Mouse (Mus musculus) liver, embryonic 11.5 days (tissue): ENCODE measurements around the gene Samd11. TPM values are rescaled to one million over a fixed set of nuclear protein-coding genes. Genes with fewer than 3 reads are reported as not detected.

Experiments used
- ATAC-seq: fragments of 200-750 bp; cut with Nextera tagmentation; replicated peaks from 2 replicates; pipeline ENCODE4 v1.8.0; 2017; ENCODE audit warnings: moderate number of reproducible peaks, mild to moderate bottlenecking, moderate TSS enrichment, moderate library complexity; ENCODE audit not compliant: low FRiP score
- DNase-seq: peaks from one replicate; pipeline ENCODE4 v3.0.0-alpha.2; 2017; ENCODE audit warnings: low spot score
- H3K27ac ChIP-seq: fragments of 300-500 bp; sonication (generic); 2 replicates; pipeline ENCODE4 v1.5.1; 2014; ENCODE audit warnings: mild to moderate bottlenecking, low read depth, low read length, control low read depth
- H3K27me3 ChIP-seq: fragments of 300-500 bp; sonication (generic); replicated peaks from 2 replicates; pipeline ENCODE4 v1.6.1; 2014; ENCODE audit warnings: low read length, mixed read lengths; ENCODE audit not compliant: control insufficient read depth, insufficient read depth
- H3K36me3 ChIP-seq: fragments of 300-500 bp; sonication (generic); 2 replicates; pipeline ENCODE4 v1.6.1; 2014; ENCODE audit warnings: mild to moderate bottlenecking, low read length, moderate library complexity, mixed read lengths; ENCODE audit not compliant: control insufficient read depth, insufficient read depth
- H3K4me1 ChIP-seq: fragments of 300-500 bp; sonication (generic); replicated peaks from 2 replicates; pipeline ENCODE4 v1.6.1; 2014; ENCODE audit warnings: low read length, mixed read lengths; ENCODE audit not compliant: control insufficient read depth, insufficient read depth
- H3K4me2 ChIP-seq: fragments of 300-500 bp; sonication (generic); 2 replicates; pipeline ENCODE4 v1.6.1; 2014; ENCODE audit warnings: mild to moderate bottlenecking, control low read depth, moderate library complexity
- H3K4me3 ChIP-seq: fragments of 300-500 bp; sonication (generic); 2 replicates; pipeline ENCODE4 v1.5.1; 2014; ENCODE audit warnings: low read depth, low read length, control low read depth
- H3K9ac ChIP-seq: fragments of 300-500 bp; sonication (generic); 2 replicates; pipeline ENCODE4 v1.6.1; 2014; ENCODE audit warnings: low read depth, low read length, control low read depth
- H3K9me3 ChIP-seq: fragments of 300-500 bp; sonication (generic); 2 replicates; pipeline ENCODE4 v1.6.1; 2016; ENCODE audit warnings: low read length, inconsistent platforms, mixed read lengths; ENCODE audit not compliant: control insufficient read depth
- WGBS: fragments of 180-500 bp; shearing (Covaris S2); extraction: QIAGEN DNeasy Blood & Tissue Kit; methylation state at CpG from one replicate; pipeline ENCODE4 v1.1.7; 2014; 5-methylcytosine and 5-hydroxymethylcytosine counted together
- polyA plus RNA-seq: library from polyadenylated mRNA; unstranded; fragments of >200 nt; fragmentation: Nextera tagmentation; extraction: Ambion mirVana; gene quantifications from 2 replicates; pipeline ENCODE4 v1.2.1, GENCODE M21; 2014

Gene Samd11
- polyA plus RNA-seq = 8.9 and 9.7 TPM in 2 replicates

- H3K4me3 ChIP-seq = peak within 1 kb of the TSS; percentile 35
- ATAC-seq (0 out of 2 replicates have a peak, but pooled peaks have one; percentile 13), DNase-seq (no peak)
- no peaks in the 10 kb centered on the region for H3K9me3 ChIP-seq
- H3K36me3 ChIP-seq = no peaks in the 10 kb centered on the region
- 5% methylated on average over 26 of the region's 26 CpGs for WGBS
- H3K4me1 ChIP-seq = peaks cover 25% of the 10 kb centered on the region
- peaks cover 19% of the 10 kb centered on the region for H3K27me3 ChIP-seq
- H3K4me2 ChIP-seq = peak within 1 kb of the TSS; percentile 54
- H3K9ac ChIP-seq = peak within 1 kb of the TSS; percentile 67
- peak within 1 kb of the TSS; percentile 30; the same call in 1 of the 2 replicates for H3K27ac ChIP-seq
These were observed at the start of gene Samd11 for GRCm38 (mm10) chr4:156255078-156255839. TSS of gene Samd11 (minus strand) at chr4:156255657.

- H3K4me1 ChIP-seq = peaks cover 31% of the 10 kb centered on the region
- H3K27me3 ChIP-seq = peaks cover 19% of the 10 kb centered on the region
- DNase-seq (no peak), ATAC-seq (peak; percentile 37)
- H3K9ac ChIP-seq = peak overlapping the region; percentile 67
- H3K4me2 ChIP-seq = peak overlapping the region; percentile 54
- H3K4me3 ChIP-seq = peak overlapping the region; percentile 35
- no peaks in the 10 kb centered on the region for H3K9me3 ChIP-seq
- WGBS = 6% methylated on average over 25 of the region's 30 CpGs
- peak overlapping the region; percentile 30 for H3K27ac ChIP-seq
- H3K36me3 ChIP-seq = no peaks in the 10 kb centered on the region
These were observed 938 bp downstream of the Samd11 start for GRCm38 (mm10) chr4:156254361-156255077.

GRCm38 (mm10) chr4:156253043-156253442, 2.4 kb downstream of the Samd11 start:
- Histone ChIP-seq H3K4me3 (0 out of 2 replicates have a peak overlapping the region, but pooled peaks have one; percentile 3), H3K27me3 (peaks cover 19% of the 10 kb centered on the region), H3K27ac (peak overlapping the region; percentile 82), H3K9me3 (no peaks in the 10 kb centered on the region), H3K4me2 (peak overlapping the region; percentile 54), H3K36me3 (peaks cover 9% of the 10 kb centered on the region), H3K4me1 (peaks cover 31% of the 10 kb centered on the region), H3K9ac (peak overlapping the region; percentile 49)
- 18% methylated on average over 7 of the region's 7 CpGs for WGBS
- ATAC-seq (peak; percentile 89), DNase-seq (no peak)

- Histone ChIP-seq H3K36me3 (peaks cover 14% of the 10 kb centered on the region), H3K4me2 (peak overlapping the region; percentile 54), H3K4me3 (peak overlapping the region; percentile 3; the same call in 1 of the 2 replicates), H3K27ac (peak overlapping the region; percentile 82), H3K9me3 (no peaks in the 10 kb centered on the region), H3K9ac (peak overlapping the region; percentile 49), H3K27me3 (peaks cover 19% of the 10 kb centered on the region), H3K4me1 (peaks cover 31% of the 10 kb centered on the region)
- peak; percentile 11 for ATAC-seq
- WGBS = 38% methylated on average over 3 of the region's 3 CpGs
- no peak for DNase-seq
These were observed 2.8 kb downstream of the Samd11 start for GRCm38 (mm10) chr4:156252619-156253018.

GRCm38 (mm10) chr4:156252140-156252539, 3.3 kb downstream of the Samd11 start:
- H3K27ac ChIP-seq = peak overlapping the region; percentile 82
- ATAC-seq = peak; percentile 51
- H3K4me1 ChIP-seq = peaks cover 31% of the 10 kb centered on the region
- H3K27me3 ChIP-seq = peaks cover 19% of the 10 kb centered on the region
- peak overlapping the region; percentile 54 for H3K4me2 ChIP-seq
- 33% methylated on average over 7 of the region's 7 CpGs for WGBS
- peak overlapping the region; percentile 49 for H3K9ac ChIP-seq
- peaks cover 16% of the 10 kb centered on the region for H3K36me3 ChIP-seq
- H3K9me3 ChIP-seq = no peaks in the 10 kb centered on the region
- no peak overlapping the region for H3K4me3 ChIP-seq
- no peak for DNase-seq

GRCm38 (mm10) chr4:156251081-156251480, 4.4 kb downstream of the Samd11 start:
- ATAC-seq = no peak
- Histone ChIP-seq H3K4me2 (peak overlapping the region; percentile 54), H3K4me1 (peaks cover 31% of the 10 kb centered on the region), H3K36me3 (peaks cover 25% of the 10 kb centered on the region), H3K9me3 (no peaks in the 10 kb centered on the region), H3K9ac (peak overlapping the region; percentile 49), H3K27me3 (peaks cover 19% of the 10 kb centered on the region), H3K4me3 (no peak overlapping the region), H3K27ac (peak overlapping the region; percentile 82)
- DNase-seq = no peak
- WGBS = 79% methylated on average over 8 of the region's 8 CpGs

GRCm38 (mm10) chr4:156249567-156249966, 5.9 kb downstream of the Samd11 start:
- Histone ChIP-seq H3K27ac (0 out of 2 replicates have a peak overlapping the region, but pooled peaks have one; percentile 24), H3K36me3 (peaks cover 39% of the 10 kb centered on the region)
- DNase-seq = no peak

GRCm38 (mm10) chr4:156236651-156237447, 18.6 kb downstream of the Samd11 start:
- Histone ChIP-seq H3K36me3 (peaks cover 48% of the 10 kb centered on the region), H3K9me3 (no peaks in the 10 kb centered on the region), H3K9ac (peak overlapping the region; percentile 93), H3K4me1 (peaks cover 16% of the 10 kb centered on the region), H3K4me2 (peak overlapping the region; percentile 98), H3K27me3 (no peaks in the 10 kb centered on the region), H3K27ac (peak overlapping the region; percentile 99), H3K4me3 (peak overlapping the region; percentile 94)
- ATAC-seq (no peak), DNase-seq (no peak)
- 22% methylated on average over 55 of the region's 60 CpGs for WGBS

More at GRCm38 (mm10) chr4:156249567-156249966, 5.9 kb downstream of the Samd11 start:
- Histone ChIP-seq H3K4me2 (no peak overlapping the region), H3K27me3 (peaks cover 6% of the 10 kb centered on the region), H3K9me3 (no peaks in the 10 kb centered on the region), H3K4me1 (peaks cover 21% of the 10 kb centered on the region), H3K4me3 (no peak overlapping the region), H3K9ac (no peak overlapping the region)
- 70% methylated on average over 11 of the region's 11 CpGs for WGBS
- ATAC-seq = no peak
